Mouse (Mus musculus): ENCODE measurements around the gene Gm5460.

The Gm5460 gene

DNA sequence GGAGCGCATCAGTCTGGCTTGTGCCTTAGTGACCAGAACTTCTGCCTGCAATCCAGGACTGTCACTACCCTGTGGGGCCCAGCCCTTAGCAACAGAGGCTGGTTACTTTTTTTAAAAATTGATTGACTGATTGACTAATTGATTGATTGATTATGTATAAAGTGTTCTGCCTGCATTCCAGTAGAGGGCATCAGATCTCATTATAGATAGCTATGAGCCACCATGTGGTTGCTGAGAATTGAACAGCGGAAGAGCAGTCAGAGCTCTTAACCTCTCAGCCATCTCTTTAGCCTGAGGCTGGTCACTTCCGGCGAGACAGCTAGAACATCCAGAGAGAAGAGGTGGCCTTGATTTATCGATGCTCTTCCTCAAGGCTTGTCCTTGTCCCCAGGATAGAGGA is 60.7 kb downstream of the Gm5460 start:
- no peak for DNase-seq

GRCm38 (mm10) chr14:34078293-34078692 is 61.7 kb downstream of the Gm5460 start:
- no peak for DNase-seq

GRCm38 (mm10) chr14:34080321-34080997 is 63.9 kb downstream of the Gm5460 start:
- peak; percentile 54 to 65 for DNase-seq

DNA sequence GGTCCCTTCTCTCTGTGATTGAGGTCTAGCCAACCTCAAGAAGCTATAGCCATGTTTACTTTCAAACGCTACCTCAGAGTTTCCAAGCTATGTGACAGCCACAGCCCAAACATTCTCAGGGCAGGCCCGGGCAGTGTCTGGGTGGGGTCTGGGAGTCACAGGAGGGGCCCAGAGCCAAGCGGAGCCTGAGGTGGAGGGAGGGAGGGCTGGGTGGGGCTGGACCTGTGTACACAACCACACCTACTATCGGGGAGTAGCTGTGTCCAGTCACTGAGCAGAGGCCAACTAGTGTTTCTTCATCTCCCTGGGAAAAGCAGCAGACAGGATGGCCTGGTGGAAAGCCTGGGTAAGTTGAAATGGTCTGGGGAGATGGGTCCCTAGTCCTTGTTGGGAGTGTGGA is 69.2 kb downstream of the Gm5460 start, which contains the start of gene Anxa8:
TSS of gene Anxa8 (plus strand) at position 251 of the 400 bp plus-strand sequence.
- DNase-seq: peak; percentile 64 to 76

DNA sequence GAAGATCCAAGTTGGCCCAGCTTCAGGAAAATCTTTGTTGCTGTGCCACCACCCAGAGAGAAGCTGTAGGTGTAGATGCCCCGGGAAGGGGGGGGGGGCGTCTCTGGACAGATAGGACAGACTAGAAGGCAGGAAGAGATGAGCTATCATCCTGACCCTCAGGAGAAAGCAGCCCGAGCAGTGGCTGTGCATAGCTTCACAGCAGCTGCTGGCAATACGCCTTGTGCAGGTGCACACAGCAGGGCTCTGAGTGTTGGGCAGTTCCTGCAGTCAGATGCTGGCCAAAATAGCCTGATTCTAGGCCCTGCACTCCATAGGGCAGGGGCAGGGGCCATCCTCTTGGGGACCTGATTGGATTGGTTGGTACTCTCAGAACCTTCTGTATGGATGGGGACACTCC is 70.2 kb downstream of the Gm5460 start:
- DNase-seq: no peak

- DNase-seq: no peak
Measured at GRCm38 (mm10) chr14:34087856-34088398, 71.4 kb downstream of the Gm5460 start.

DNA sequence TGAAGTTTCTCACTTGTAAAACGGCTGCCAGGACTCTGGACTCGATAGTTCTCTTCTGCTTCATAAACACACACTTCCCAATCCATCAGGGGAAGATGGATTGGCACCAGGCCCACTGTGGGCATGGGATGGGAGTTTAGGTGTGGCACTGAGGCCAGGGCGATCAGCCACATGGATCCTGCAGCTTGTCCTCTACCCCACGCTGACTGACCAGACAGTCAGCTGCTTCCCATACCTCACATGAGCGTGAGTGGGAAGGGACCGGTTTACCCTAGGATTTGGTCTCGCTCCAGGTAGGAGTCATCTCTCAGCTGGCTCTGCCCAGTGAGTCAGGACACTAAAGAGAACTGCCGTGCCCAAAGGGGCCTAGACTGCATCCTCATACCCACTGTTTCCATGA is 73.2 kb downstream of the Gm5460 start:
- no peak for DNase-seq

DNA sequence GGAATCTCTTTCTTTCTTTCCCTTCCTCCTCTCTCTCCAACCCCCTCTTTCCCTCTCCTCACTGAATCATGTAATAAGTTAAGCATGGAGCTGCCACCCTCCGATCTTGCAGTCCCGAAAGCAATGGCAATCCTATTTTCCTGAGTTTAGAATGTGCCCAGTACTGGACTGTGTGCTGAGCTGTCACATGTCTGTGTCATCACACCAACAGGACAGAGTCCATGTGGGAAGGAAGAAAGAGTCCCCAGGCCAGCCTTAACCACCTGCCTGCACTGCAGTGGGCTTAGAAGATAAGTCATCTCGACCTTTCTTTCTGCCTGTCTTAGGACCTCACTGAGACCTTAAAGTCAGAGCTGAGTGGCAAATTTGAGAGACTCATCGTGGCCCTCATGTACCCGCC is 74.9 kb downstream of the Gm5460 start:
- DNase-seq: no peak

DNA sequence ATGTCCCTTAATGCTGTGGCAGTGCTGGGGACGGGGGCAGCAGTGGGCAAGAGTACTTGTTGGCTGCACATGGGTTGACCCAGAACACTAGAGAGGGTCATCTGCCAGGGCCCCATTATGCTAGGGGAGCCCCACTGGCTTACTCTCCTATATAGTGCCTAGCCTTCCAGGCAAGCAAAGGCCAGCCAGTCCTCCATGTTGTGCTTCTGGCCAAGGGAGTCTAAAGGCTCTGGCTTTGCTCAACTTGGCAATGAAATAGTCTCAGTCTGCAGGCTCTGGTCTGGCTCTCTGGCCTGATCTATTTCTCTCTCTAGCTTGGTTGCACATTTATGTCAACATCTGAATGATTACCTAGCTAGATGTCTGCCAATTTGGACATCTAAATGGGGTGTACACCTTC is 76.3 kb downstream of the Gm5460 start:
- DNase-seq: no peak

- no peak for DNase-seq
Measured at GRCm38 (mm10) chr14:34096161-34096560, 79.6 kb downstream of the Gm5460 start.
